9 mouse cellular contexts compared by ENCODE assay signal in the genomic region with DNA sequence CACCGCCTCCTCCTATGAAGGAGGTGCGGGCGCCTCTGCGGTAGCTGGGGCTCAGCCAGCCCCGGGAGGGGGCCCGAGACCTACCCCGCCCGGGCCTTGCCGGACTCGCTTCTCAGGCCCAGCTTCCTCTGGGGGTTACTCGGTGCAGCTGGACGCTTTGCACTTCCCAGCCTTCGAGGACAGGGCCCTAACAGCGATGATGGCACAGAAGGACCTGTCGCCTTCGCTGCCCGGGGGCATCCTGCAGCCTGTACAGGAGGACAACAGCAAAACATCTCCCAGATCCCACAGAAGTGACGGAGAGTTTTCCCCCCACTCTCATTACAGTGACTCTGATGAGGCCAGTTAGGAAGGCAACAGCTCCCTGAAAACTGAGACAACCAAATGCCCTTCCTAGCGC. TPM values are rescaled to one million over a fixed set of nuclear protein-coding genes. Genes with fewer than 3 reads are reported as not detected.
A peak's percentile ranks its signal among the peaks of the same experiment; 100 is the strongest.
DNase-seq lines count a peak whose midpoint lies in the region; ATAC-seq and TF ChIP-seq lines count a peak whose summit lies in the region.
"Had no signal": no experiment of that assay in that cellular context is flagged by ENCODE, and none has a peak within 500 bp of the region (broad histone marks: within the 10 kb centered on the region; RNA-seq: fewer than 3 reads in every experiment).

No protein-coding gene starts in this region.

- no peak overlapping the region for H3K9ac ChIP-seq in heart, embryonic 12.5 days
- no peak overlapping the region; the same call in 1 of the 2 replicates for H3K9ac ChIP-seq in ES-E14 (ENCODE audit: insufficient read depth, low read depth, low read length, poor library complexity, severe bottlenecking)
- no peak overlapping the region for H3K9ac ChIP-seq in forebrain, embryonic 16.5 days (replicated peaks; ENCODE audit: low read depth, low read length)
- H3K9ac ChIP-seq in liver, postnatal 0 days (replicated peaks): no peak overlapping the region

- H3K27me3 ChIP-seq in heart, embryonic 12.5 days (replicated peaks): peaks cover 69% of the 10 kb centered on the region
- H3K27me3 ChIP-seq in forebrain, embryonic 16.5 days (replicated peaks; ENCODE audit: control insufficient read depth, insufficient read depth, low read length): peaks cover 63% of the 10 kb centered on the region
- peaks cover 68% of the 10 kb centered on the region for H3K27me3 ChIP-seq in liver, postnatal 0 days (ENCODE audit: insufficient read depth, low read length)
- H3K27me3 ChIP-seq: CH12.LX had no signal

- no peak; the same call in 1 of the 2 replicates for ATAC-seq in heart, embryonic 12.5 days (ENCODE audit: insufficient number of reproducible peaks, low FRiP score)
- no peak for ATAC-seq in forebrain, embryonic 16.5 days
- no peak for ATAC-seq in liver, postnatal 0 days

- DNase-seq in heart, postnatal 25 days (ENCODE audit: low spot score): no peak
- no peak for DNase-seq in ES-E14 (ENCODE audit: low read depth, low spot score)
- no peak for DNase-seq in liver, postnatal 0 days
- no peak for DNase-seq in left cerebral cortex, adult 9 months (ENCODE audit: low spot score in 2 of 2)
- no peak for DNase-seq in left cerebral cortex, postnatal 10 days (ENCODE audit: extremely low spot score in 1 of 2, low spot score in 2 of 2)
- no peak for DNase-seq in cerebellum, adult 18-20 months

- no peak for TF ChIP-seq EP300 in liver, postnatal 0 days (IDR thresholded peaks at IDR 0.05; ENCODE audit: low read depth)

- no peaks in the 10 kb centered on the region for H3K36me3 ChIP-seq in heart, embryonic 12.5 days
- no peaks in the 10 kb centered on the region for H3K36me3 ChIP-seq in ES-E14 (ENCODE audit: control insufficient read depth, insufficient read depth, low read length, poor library complexity, severe bottlenecking)
- no peaks in the 10 kb centered on the region for H3K36me3 ChIP-seq in forebrain, embryonic 16.5 days (ENCODE audit: control insufficient read depth, insufficient read depth)
- H3K36me3 ChIP-seq in liver, postnatal 0 days (replicated peaks; ENCODE audit: insufficient read depth, low read length): no peaks in the 10 kb centered on the region

- intact Hi-C loops in heart, postnatal 25 days (cut with DNase I): no loop called here
- intact Hi-C loops in left cerebral cortex, postnatal 10 days (cut with DNase I): no loop called here

- WGBS in heart, embryonic 12.5 days: under 1% methylated on average over 19 of the region's 19 CpGs
- under 1% methylated on average over 19 of the region's 19 CpGs for WGBS in forebrain, embryonic 16.5 days
- WGBS in liver, postnatal 0 days (ENCODE audit: insufficient replicate concordance): 4% methylated on average over 18 of the region's 19 CpGs

- no peaks in the 10 kb centered on the region for H3K9me3 ChIP-seq in heart, embryonic 12.5 days (replicated peaks)
- no peaks in the 10 kb centered on the region for H3K9me3 ChIP-seq in ES-E14 (ENCODE audit: control insufficient read depth, insufficient read depth, low read depth, low read length)
- no peaks in the 10 kb centered on the region for H3K9me3 ChIP-seq in forebrain, embryonic 16.5 days (ENCODE audit: control insufficient read depth, low read length)
- no peaks in the 10 kb centered on the region for H3K9me3 ChIP-seq in liver, postnatal 0 days (ENCODE audit: low read length)

- TF ChIP-seq CTCF in liver, postnatal 0 days (IDR thresholded peaks at IDR 0.05; ENCODE audit: low read depth): no peak

- in situ Hi-C loops in ES-E14 (cut with MboI; ENCODE audit: low sequenced_read_pairs in 2 of 2, unreplicated experiment in 2 of 2): no loop called here

- peak overlapping the region; percentile 85 for H3K4me2 ChIP-seq in heart, embryonic 12.5 days
- peak overlapping the region; percentile 77 for H3K4me2 ChIP-seq in forebrain, embryonic 16.5 days (ENCODE audit: low read length)
- H3K4me2 ChIP-seq in liver, postnatal 0 days (ENCODE audit: low read depth, low read length): peak overlapping the region; percentile 71; the same call in 1 of the 2 replicates

- H3K27ac ChIP-seq in heart, embryonic 12.5 days (ENCODE audit: poor library complexity, severe bottlenecking): no peak overlapping the region
- no peak overlapping the region for H3K27ac ChIP-seq in ES-E14 (ENCODE audit: insufficient read depth, low read depth, low read length, poor library complexity, severe bottlenecking)
- no peak overlapping the region for H3K27ac ChIP-seq in forebrain, embryonic 16.5 days (ENCODE audit: low read length)
- no peak overlapping the region for H3K27ac ChIP-seq in liver, postnatal 0 days (ENCODE audit: low read depth)

- H3K4me1 ChIP-seq in heart, embryonic 12.5 days (replicated peaks): peaks cover 26% of the 10 kb centered on the region; the same call in 1 of the 2 replicates
- H3K4me1 ChIP-seq in ES-E14 (ENCODE audit: control insufficient read depth in 2 of 2, insufficient read depth in 2 of 2, low read length in 2 of 2, poor library complexity in 1 of 2): peaks cover 0 to 3% of the 10 kb centered on the region in 2 experiments; a peak in 2 of 4 replicates
- H3K4me1 ChIP-seq in forebrain, embryonic 16.5 days (replicated peaks; ENCODE audit: control insufficient read depth, insufficient read depth, low read length): peaks cover 38% of the 10 kb centered on the region
- H3K4me1 ChIP-seq in liver, postnatal 0 days (ENCODE audit: insufficient read depth): peaks cover 20% of the 10 kb centered on the region

- H3K4me3 ChIP-seq in heart, embryonic 12.5 days: peak overlapping the region; percentile 51
- H3K4me3 ChIP-seq in ES-E14 (ENCODE audit: insufficient read depth in 1 of 2, low read depth in 1 of 2, low read length in 2 of 2, poor library complexity in 1 of 2, severe bottlenecking in 1 of 2): peak overlapping the region; percentile 43 to 60; a peak in 2 of 4 replicates
- H3K4me3 ChIP-seq in forebrain, embryonic 16.5 days (replicated peaks; ENCODE audit: low read length): peak overlapping the region; percentile 45
- H3K4me3 ChIP-seq in liver, postnatal 0 days (ENCODE audit: low read depth, low read length): peak overlapping the region; percentile 37; the same call in 1 of the 2 replicates

TF ChIP-seq in ES-E14, 5 proteins besides CTCF, POLR2A, EP300 and RAD21:
- TF ChIP-seq MAFK (IDR thresholded peaks at IDR 0.05; ENCODE audit: insufficient read depth, low read depth, low read length): no peak
- TF ChIP-seq ZNF384 (IDR thresholded peaks at IDR 0.05; ENCODE audit: low read depth, low read length): no peak
- TF ChIP-seq ZC3H11A (IDR thresholded peaks at IDR 0.05; ENCODE audit: borderline replicate concordance, low read depth, low read length): no peak
TF ChIP-seq in ES-E14: peak in this region for 0.

RNA-seq across cellular contexts. Expression of a gene that starts 1.1 kb away (rescaled TPM):
- not detected in 2 replicates for polyA plus RNA-seq in heart, embryonic 12.5 days (2016; fragmentation: Nextera tagmentation; extraction: Ambion mirVana)
- total RNA-seq in heart, postnatal 25 days (2021): not detected
- total RNA-seq in ES-E14 (2012; rRNA removed): 0.11 and 0.40 TPM in 2 replicates
- polyA plus RNA-seq in forebrain, embryonic 16.5 days (2015; fragmentation: Nextera tagmentation; extraction: Ambion mirVana): 0.30 TPM in 1 of 2 replicates, not detected in the other
- polyA plus RNA-seq in liver, postnatal 0 days (2015; fragmentation: Nextera tagmentation; extraction: Ambion mirVana): not detected in 2 replicates
- total RNA-seq in left cerebral cortex, postnatal 10 days (2021): not detected
- total RNA-seq: CH12.LX had no signal
